Mouse (Mus musculus) heart, adult 2 months (tissue): ENCODE results near the gene Pla2g2c. TPM values are rescaled to one million over a fixed set of nuclear protein-coding genes. Genes with fewer than 3 reads are reported as not detected.

Experiments
- DNase-seq, 2 experiments: peaks; one replicate each; pipeline ENCODE4 v3.0.0; 2021
- H3K27ac ChIP-seq: fragments of 200-600 bp; 2 replicates; pipeline ENCODE4 v1.8.1; 2022
- H3K27me3 ChIP-seq: fragments of 200-500 bp; 2 replicates; pipeline ENCODE4 v1.6.1; 2012; ENCODE audit warnings: mild to moderate bottlenecking, low read length, inconsistent platforms, mixed read lengths; ENCODE audit not compliant: control insufficient read depth, insufficient read depth
- H3K36me3 ChIP-seq: fragments of 200-500 bp; 2 replicates; pipeline ENCODE4 v1.6.1; 2012; ENCODE audit warnings: low read length, inconsistent platforms; ENCODE audit not compliant: control insufficient read depth, insufficient read depth
- H3K4me1 ChIP-seq: fragments of 200-500 bp; 2 replicates; pipeline ENCODE4 v1.6.1; 2011; ENCODE audit warnings: low read length; ENCODE audit not compliant: control insufficient read depth, insufficient read depth
- H3K4me3 ChIP-seq: fragments of 200-600 bp; 2 replicates; pipeline ENCODE4 v1.8.1; 2022
- H3K79me2 ChIP-seq: fragments of 200-500 bp; replicated peaks from 2 replicates; pipeline ENCODE4 v1.6.1; 2012; ENCODE audit warnings: mild to moderate bottlenecking, inconsistent platforms, low read length, moderate library complexity, mixed read lengths; ENCODE audit not compliant: control insufficient read depth, insufficient read depth
- H3K9ac ChIP-seq: fragments of 200-500 bp; 2 replicates; pipeline ENCODE4 v1.6.1; 2012; ENCODE audit warnings: low read depth, mild to moderate bottlenecking, control low read depth, inconsistent platforms, low read length, mixed read lengths
- CTCF ChIP-seq: fragments of 200-600 bp; IDR thresholded peaks from 2 replicates; pipeline ENCODE4 v1.8.1; 2022; ENCODE audit warnings: antibody characterized with exemption, mild to moderate bottlenecking, moderate library complexity
- EP300 ChIP-seq: fragments of 200-500 bp; IDR thresholded peaks from 2 replicates; pipeline ENCODE4 v1.6.1; 2011; ENCODE audit warnings: low read depth, low read length, control low read depth; ENCODE audit not compliant: insufficient read depth
- POLR2A ChIP-seq: fragments of 200-500 bp; IDR thresholded peaks from 2 replicates; pipeline ENCODE4 v1.6.1; 2011; ENCODE audit warnings: mild to moderate bottlenecking, low read depth, low read length, control low read depth; ENCODE audit not compliant: insufficient read depth
- WGBS: fragments of 180-500 bp; shearing (Covaris S2); methylation state at CpG from one replicate; pipeline ENCODE4 v1.1.7; 2018; 5-methylcytosine and 5-hydroxymethylcytosine counted together
- intact Hi-C: fragments of 180-260 bp; cut with DNase I; formaldehyde crosslinking; loops from one replicate; pipeline ENCODE4 v1.15.1; 2025
- polyA plus RNA-seq: library from polyadenylated mRNA; depleted of rRNA; stranded (reverse); fragments of >200 nt; gene quantifications from 2 replicates; pipeline ENCODE4 v1.2.3, GENCODE M21; 2012
- total RNA-seq, 2 experiments: library from RNA; stranded (reverse); gene quantifications; 2 replicates each; pipeline ENCODE4 v1.2.3; 2021

The Pla2g2c gene
- total and polyA plus RNA-seq, 3 experiments, result 0.14 to 0.98 TPM; not detected in 1

DNA sequence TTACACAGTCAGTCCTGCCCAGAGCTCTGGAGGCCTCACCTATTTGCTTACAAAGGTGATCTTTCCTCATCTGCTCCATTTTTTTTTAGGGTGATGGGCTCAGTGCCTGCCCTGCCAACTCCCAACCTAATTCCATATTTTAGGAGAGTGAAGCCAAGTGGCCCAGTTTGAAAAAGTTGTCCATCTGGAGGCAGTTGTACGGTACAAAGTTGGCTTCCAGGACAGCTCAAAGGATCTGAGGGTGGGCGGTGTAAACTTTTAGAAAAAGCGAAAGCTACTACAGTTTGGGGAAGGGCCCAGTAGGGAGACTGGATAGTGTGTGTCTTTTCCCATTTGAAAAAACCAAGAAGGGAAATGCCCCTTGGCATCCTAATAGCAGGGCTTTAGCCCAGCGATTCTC, 10.3 kb downstream of the Pla2g2c start:
- Histone ChIP-seq H3K27ac (no peak overlapping the region), H3K4me3 (no peak overlapping the region), H3K4me1 (no peaks in the 10 kb centered on the region), H3K79me2 (no peaks in the 10 kb centered on the region), H3K27me3 (no peaks in the 10 kb centered on the region), H3K36me3 (no peaks in the 10 kb centered on the region), H3K9ac (no peak overlapping the region)
- intact Hi-C loops, result no loop called here
- WGBS, result 89% methylated on average over 4 of the region's 4 CpGs
- TF ChIP-seq EP300, result no peak
- no peak for TF ChIP-seq POLR2A
- no peak for TF ChIP-seq CTCF
- DNase-seq, result no peak

DNA sequence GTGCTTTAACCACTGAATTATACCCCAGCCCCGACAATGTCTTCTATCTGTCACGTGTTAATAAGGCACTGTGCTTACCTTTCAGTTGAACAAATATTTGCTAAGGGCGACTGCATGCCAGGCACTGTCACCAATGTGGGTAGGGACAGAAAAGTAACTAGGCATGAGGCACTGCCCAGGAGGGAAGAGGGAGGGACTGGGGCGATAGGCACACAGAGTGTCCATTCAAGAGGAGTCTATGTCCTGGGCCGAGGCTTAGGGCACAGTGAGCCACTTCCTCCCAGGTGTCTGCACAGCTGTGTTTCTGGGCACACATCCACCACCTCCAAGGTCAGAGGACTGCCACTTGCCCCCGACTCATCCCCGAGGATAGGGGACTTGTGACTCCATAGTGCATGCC, 12.4 kb downstream of the Pla2g2c start, which contains the start of gene Ubxn10:
Gene Ubxn10, minus strand, starts transcription at position 137 of the 400 bp plus-strand sequence.
- Histone ChIP-seq H3K36me3 (no peaks in the 10 kb centered on the region), H3K4me3 (no peak within 1 kb of the TSS), H3K27ac (no peak within 1 kb of the TSS), H3K4me1 (no peaks in the 10 kb centered on the region), H3K27me3 (no peaks in the 10 kb centered on the region), H3K9ac (no peak within 1 kb of the TSS), H3K79me2 (no peaks in the 10 kb centered on the region)
- DNase-seq, result no peak
- 56% methylated on average over 7 of the region's 7 CpGs for WGBS
- TF ChIP-seq CTCF (no peak), POLR2A (no peak), EP300 (no peak)
- intact Hi-C loops, result no loop called here

DNA sequence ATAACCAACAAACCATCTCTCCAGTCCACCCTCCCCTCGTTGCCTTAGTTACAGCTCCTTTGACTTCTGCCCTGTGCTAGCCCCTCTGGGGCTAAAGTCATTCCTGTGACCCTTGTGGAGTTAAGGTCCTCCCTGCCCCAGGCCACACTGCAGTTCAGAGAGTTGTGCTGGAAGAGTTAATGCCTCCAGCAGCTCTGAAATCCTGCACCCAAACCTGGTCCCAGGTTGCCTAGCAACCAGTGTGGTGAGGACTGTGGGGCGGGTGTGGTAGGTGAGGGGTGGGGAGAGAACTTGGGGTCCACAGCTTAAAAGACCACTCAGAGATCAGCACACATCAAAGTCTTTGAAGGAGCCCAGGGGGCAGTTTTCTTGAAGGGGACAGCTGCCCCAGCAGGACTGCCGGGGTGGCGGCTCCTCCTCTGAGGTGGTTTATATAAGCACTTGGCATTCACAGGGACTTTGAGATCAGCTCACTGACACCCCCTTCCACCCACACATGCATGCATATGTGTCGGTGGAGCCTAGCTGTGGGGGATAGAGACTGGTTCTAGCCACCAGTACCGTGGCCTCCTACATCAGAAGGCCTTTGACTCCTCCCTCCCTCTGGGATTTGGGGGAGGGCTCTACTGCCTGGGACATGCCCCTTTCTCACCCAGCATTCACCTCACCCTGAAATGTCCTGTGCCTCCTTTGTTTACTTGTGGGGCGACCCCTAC, 14.7 kb downstream of the Pla2g2c start:
- WGBS, result 55% methylated on average over 7 of the region's 7 CpGs
- no peaks in the 10 kb centered on the region for H3K36me3 ChIP-seq
- H3K9ac ChIP-seq, result no peak overlapping the region
- H3K4me1 ChIP-seq, result no peaks in the 10 kb centered on the region
- no peaks in the 10 kb centered on the region for H3K27me3 ChIP-seq
- DNase-seq, result no peak
- H3K4me3 ChIP-seq, result no peak overlapping the region
- H3K27ac ChIP-seq, result no peak overlapping the region
- intact Hi-C loops, result no loop called here
- H3K79me2 ChIP-seq, result no peaks in the 10 kb centered on the region
- TF ChIP-seq EP300 (no peak), POLR2A (no peak), CTCF (no peak)

DNA sequence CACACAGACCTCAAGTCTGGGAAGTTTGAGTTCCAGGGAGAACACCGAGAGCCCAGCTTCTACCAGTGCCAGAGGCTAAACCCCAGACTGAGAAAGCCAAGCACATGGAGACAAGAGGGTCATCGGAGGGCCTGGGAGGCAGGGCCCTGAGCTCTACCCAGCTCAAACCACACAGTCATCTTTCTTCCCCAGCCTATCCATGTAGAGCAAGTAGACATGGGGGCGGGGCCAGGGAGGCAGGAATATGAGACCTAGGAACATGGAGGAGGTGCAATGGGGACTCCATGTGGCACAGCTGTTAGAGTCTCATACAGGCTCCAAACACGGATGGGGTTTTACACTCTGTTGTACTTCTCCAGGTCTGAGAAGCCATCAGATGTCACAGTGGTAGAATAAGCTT, 21.3 kb downstream of the Pla2g2c start:
- DNase-seq, result no peak
- no peak for TF ChIP-seq POLR2A
- no peak for TF ChIP-seq CTCF
- TF ChIP-seq EP300, result no peak
- Histone ChIP-seq H3K79me2 (no peaks in the 10 kb centered on the region), H3K27me3 (no peaks in the 10 kb centered on the region), H3K9ac (no peak overlapping the region), H3K4me3 (no peak overlapping the region), H3K27ac (no peak overlapping the region), H3K4me1 (no peaks in the 10 kb centered on the region), H3K36me3 (no peaks in the 10 kb centered on the region)
- intact Hi-C loops, result loop anchor here (5.0 kb wide), 1 partner anchor 39 kb away; no protein-coding TSS in a partner anchor
- 63% methylated on average over 4 of the region's 4 CpGs for WGBS

DNA sequence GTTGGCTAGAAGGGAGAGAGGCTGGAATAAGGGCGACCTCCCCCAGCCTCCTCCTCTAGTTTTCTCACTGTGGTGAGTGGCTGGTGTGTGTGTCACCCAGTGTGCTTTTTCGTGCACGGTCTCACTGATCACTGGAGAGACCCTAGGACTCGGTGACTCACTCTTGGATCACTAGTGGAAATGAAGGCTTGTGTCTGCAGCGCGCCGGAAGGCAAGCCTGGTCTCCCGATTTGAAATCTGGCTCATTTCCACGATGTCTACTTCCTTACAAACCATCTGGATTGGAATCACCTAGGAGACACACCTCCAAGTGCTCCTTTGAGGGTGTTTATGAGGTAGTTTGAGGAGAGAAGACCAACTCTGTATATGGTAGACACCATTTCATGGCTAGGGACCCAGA, 22.3 kb downstream of the Pla2g2c start:
- DNase-seq, result no peak
- Histone ChIP-seq H3K4me1 (no peaks in the 10 kb centered on the region), H3K4me3 (no peak overlapping the region), H3K9ac (no peak overlapping the region), H3K27me3 (no peaks in the 10 kb centered on the region), H3K79me2 (no peaks in the 10 kb centered on the region), H3K27ac (no peak overlapping the region), H3K36me3 (no peaks in the 10 kb centered on the region)
- no peak for TF ChIP-seq EP300
- TF ChIP-seq POLR2A, result no peak
- TF ChIP-seq CTCF, result no peak
- 72% methylated on average over 9 of the region's 9 CpGs for WGBS
- intact Hi-C loops, result loop anchor here (5.0 kb wide), 1 partner anchor 40 kb away; no protein-coding TSS in a partner anchor

DNA sequence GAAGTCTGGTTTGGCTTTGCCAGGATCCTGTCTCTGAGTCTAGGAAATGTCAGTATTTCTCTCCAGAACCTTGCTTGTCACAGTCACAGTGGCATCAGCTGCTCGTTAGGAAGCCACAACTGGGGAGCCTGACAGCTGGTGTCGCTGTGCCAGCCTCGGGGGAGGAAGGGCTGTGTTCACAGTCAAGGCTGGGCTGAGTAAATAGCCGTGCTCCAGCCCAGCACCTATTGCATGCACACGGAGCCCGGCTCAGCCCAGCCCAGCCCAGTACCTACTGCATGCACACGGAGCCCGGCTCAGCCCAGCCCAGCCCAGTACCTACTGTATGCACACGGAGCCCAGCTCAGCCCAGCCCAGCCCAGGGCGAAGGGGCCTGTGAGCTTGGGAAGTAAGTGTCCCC, 23.3 kb downstream of the Pla2g2c start:
- Histone ChIP-seq H3K36me3 (no peaks in the 10 kb centered on the region), H3K27ac (no peak overlapping the region), H3K9ac (no peak overlapping the region), H3K79me2 (no peaks in the 10 kb centered on the region), H3K27me3 (no peaks in the 10 kb centered on the region), H3K4me1 (no peaks in the 10 kb centered on the region), H3K4me3 (no peak overlapping the region)
- intact Hi-C loops, result loop anchor here (1.0 to 5.0 kb wide), 3 partner anchors 41 to 103 kb away; no protein-coding TSS in a partner anchor
- TF ChIP-seq CTCF, result no peak
- TF ChIP-seq EP300, result no peak
- no peak for TF ChIP-seq POLR2A
- 59% methylated on average over 10 of the region's 10 CpGs for WGBS
- DNase-seq, result no peak
